Mouse (Mus musculus) yolk sac, embryonic 10.5 days (tissue): ENCODE measurements around the gene Cog4.
A peak's percentile ranks its signal among the peaks of the same experiment; 100 is the strongest.
"Not testable (repeated sequence)": the region's sequence is repeated elsewhere in the genome, so short reads cannot be mapped to it uniquely, and the experiment has no call there.

ENCODE experiments used
- DNase-seq: peaks from one replicate; pipeline ENCODE4 v3.0.0-alpha.2; 2017; ENCODE audit warnings: low spot score

Gene Cog4

DNA sequence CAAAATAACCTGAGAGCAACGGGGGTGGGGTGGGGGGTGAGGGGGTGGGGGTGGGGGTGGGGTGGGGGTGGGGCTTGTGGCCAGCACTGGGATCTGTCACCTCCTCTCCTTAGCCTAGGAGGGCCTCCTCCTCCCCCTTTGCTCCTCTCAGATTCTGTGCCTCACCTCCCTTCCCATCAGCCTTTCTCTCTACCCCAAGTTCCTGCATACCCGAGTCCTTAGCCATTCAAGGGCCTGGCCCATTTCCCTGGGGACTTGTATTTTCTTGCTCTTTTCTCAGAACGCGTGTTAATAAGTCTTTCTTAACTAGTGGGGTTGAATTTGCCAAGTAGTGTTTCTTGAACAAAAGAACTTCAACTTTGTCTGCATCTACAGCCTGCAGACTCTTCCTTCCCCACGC, 80.3 kb downstream of the Cog4 start:
- DNase-seq: no peak

DNA sequence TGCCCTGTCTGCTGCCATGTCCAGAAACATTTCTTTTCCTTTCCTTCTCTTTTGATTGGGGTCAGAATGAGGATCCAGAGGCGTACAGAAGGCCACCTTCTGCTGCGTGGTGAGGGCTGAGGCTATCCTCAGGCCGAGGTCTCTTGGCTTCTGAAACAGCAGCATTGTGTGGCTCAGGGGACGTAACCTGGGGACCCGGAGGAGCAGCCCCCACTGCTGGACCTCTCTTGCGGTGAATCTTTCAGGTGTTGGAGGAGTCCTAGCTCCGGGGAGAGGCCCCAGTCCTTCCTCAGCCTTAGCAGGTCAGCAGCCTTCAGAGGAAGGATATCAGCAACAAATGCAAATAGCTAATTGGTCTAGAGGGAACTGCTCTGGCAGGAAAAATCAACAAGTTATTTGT, 82.0 kb downstream of the Cog4 start:
- no peak for DNase-seq

DNA sequence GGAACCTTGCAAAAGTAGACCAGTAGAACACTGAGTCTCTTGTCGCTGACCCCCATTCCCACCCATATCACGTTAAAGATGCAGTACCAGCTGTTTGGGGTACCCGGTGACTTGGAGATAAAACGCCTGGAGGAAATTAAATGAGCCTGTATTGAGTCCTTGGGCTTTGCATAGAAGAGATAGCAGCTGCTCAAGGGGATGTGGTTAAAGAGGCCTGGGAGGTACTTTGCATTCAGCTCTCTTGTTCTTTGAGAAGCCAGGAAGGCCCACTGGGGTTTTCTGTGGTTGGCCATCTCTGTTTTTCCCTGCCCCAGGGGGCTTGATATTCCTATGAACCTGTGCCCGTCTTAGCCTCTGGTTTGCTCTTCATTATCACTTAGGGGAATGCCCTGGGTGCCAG, 82.7 kb downstream of the Cog4 start:
- no peak for DNase-seq

DNA sequence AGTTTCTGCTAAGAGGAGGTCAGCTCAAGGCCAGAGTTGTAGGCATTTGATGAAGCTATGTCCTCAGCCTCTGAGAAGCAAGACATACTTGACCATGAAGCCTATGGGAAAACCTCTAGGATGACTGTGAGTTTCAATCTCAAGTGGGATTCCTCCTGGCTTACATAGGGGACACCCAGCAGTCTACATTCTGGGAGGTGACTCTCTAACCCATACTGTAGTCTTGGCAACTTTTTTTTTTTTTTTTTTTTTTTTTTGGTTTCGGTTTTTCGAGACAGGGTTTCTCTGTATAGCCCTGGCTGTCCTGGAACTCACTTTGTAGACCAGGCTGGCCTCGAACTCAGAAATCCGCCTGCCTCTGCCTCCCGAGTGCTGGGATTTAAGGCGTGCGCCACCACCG, 83.3 kb downstream of the Cog4 start:
- not testable (repeated sequence) for DNase-seq

DNA sequence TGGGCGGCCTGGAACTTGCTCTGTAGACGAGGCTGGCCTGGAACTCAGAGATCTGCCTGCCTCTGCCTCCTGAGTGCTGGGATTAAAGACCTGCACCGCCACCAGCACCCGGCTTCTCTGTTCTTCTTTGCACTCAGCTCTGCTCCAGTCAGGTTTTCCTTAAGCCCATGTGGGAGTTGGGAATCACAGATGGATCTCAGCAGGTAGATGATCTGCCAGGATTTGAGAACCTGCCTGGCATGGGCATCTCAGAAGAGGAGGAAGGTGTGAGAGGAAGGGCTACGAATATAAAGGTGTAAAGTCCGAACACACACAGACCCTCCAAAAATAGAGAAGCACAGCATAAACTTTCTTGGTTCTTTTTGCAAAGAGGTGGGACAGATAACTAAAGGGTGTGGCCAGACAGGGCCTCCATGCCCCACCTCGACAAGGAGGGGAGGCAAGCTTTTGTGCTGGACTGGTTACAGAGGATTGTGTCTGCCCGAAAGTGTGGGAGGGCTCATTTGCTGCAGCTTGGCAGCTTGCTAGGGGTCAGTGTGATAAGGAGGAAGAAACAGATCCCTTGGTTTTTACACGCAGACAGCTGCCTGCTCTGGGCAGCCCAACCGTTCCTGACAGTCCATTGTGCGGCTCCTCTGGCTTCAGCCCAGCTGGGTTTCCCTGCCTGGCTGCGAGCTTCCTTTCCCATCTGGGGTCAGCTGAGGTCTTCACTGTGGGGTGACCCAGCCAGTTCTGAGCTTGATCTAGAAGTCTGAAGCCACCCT, 85.0 kb downstream of the Cog4 start:
- peak; percentile 51 for DNase-seq
